Mouse (Mus musculus): Measurements from ENCODE around the gene Olfr1375.
"Not testable (repeated sequence)": the region's sequence is repeated elsewhere in the genome, so short reads cannot be mapped to it uniquely, and the experiment has no call there.

Olfr1375 gene

DNA sequence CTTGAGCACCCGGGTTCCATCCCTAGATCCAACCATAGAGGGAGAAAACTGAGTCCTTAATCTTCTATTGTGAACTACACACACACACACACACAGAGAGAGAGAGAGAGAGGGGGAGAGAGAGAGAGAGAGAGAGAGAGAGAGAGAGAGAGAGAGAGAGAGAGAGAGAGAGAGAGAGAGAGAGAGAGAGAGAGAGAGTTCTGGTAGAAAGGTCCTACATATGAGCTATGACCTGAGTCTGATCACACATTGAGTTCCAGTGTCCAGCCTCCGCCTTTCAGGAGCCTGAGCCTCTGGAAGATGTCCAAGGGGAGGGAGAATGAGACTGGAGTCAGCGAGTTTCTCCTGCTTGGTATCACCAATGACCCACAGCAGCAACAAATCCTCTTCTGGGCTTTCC is at the start of gene Olfr1375:
Olfr1375 (plus strand) TSS at position 301 of the 400 bp plus-strand sequence.
- DNase-seq (ENCODE audit: low spot score): not testable (repeated sequence)

- DNase-seq (ENCODE audit: low spot score): no peak
Measured at GRCm38 (mm10) chr11:51003296-51003695, 44.6 kb upstream of the Olfr1375 start, which contains the start of gene Olfr51. TSS of gene Olfr51 (plus strand) at chr11:51003596.

GRCm38 (mm10) chr11:51011821-51012220 is 36.1 kb upstream of the Olfr1375 start:
- no peak for DNase-seq (ENCODE audit: low spot score)

DNA sequence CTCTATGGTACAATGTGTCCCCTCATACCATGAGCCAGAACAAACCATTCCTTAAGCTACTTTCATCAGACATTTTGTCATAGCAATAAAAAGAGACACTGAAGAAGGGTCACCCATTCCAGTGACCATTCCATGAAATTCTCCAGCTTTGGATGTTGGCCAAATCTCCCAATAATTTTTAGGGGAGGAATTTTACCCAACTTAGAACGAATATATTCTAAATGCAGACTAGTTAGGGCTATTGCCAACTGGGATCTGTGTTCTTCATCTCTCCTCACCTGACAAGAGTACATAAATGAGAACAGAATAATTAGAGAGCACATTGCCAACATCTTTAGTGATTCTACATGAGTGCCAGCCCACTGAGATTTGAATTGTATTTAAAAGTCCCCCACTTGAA is 34.0 kb upstream of the Olfr1375 start, which contains the start of gene Olfr54:
Olfr54 (plus strand) TSS at position 301 of the 400 bp plus-strand sequence.
- no peak for DNase-seq (ENCODE audit: low spot score)

DNA sequence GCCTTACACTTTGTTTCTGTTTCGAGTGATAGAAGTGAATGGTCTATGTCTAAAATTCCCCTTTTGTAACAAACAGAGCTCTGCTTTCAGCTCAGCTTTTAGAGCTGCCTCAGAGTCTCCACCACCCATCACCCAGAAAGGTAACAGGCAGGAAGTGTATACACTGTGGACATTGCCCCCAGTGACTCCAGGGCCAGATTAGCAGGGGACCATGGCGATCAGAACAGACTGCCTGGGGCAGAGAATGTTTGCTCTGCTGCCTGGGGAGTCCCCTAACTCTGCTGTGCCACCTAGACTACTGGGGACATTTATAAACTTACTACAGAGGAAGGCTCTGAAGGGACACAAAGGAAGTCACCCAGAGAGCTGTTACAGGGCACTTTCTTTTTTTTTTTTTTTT is 31.6 kb upstream of the Olfr1375 start:
- DNase-seq (ENCODE audit: low spot score): no peak

DNA sequence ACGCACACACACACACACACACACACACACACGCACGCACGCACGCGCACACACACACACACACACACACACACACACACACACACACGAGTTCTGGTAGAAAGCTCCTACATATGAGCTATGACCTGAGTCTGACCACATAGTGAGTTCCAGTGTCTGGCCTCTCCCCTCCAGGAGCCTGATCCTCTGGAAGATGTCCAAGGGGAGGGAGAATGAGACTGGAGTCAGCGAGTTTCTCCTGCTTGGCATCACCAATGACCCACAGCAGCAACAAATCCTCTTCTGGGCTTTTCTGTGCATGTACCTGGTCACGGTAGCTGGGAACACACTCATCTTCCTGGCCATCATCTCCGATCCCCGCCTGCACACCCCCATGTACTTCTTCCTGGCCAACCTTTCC is 21.1 kb upstream of the Olfr1375 start:
- DNase-seq (ENCODE audit: low spot score): not testable (repeated sequence)

DNA sequence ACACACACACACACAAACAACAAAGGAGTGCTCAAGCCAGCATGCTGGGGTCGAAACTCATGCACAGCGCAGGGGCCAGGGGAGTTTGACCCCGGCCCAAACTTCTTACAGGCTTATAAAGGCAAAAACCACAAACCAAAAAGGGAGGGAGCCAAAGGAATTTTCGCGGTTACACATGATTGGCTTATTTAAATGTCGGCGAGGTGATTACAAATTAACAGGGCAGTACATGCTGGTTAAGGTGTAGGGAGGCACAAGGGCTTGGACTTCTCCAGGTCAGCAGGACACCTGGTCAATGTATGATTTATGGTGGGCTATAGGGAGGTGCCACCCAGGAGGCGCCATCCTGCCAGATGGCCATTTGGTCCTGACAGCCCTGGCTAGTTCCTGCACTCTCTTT is 18.5 kb upstream of the Olfr1375 start:
- DNase-seq (ENCODE audit: low spot score): not testable (repeated sequence)

DNA sequence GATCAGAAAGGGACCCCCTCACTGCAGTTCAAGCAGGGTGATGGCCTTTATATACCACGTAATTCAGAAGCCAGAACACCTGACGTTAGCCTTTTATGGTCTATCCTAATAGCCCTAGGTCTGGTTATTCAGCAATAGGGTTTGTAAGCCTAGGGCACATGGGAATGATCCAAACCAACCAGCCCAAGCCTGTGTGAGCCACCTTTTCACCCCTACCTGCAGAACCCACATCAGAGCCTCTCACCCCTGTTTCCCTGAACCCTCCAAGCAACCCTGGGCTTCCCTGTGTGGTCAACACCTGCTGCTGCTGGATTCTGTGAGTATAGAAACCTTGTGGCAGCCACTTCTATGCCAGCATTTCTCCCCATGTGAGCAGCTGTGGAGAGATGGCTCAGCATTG is 17.7 kb upstream of the Olfr1375 start:
- no peak for DNase-seq (ENCODE audit: low spot score)

DNA sequence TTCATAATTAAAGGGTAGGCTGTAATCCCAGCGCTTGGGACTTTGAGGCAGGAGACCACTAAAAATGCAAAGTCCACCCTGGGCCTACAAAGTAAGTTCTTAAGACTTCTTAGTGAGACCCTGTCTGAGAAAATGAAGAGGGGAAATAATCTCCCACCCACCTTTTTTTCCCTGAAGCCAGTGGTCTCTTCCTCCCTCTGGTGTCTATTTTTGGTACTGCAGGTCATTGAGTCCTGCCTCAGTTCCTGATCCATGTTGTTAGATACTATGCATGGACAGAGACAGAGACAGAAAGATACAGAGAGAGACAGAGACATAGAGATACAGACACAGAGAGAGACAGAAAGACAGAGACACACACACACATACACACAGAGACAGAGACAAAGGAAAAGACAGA is 15.1 kb upstream of the Olfr1375 start:
- peak; percentile 12 for DNase-seq (ENCODE audit: low spot score)

DNA sequence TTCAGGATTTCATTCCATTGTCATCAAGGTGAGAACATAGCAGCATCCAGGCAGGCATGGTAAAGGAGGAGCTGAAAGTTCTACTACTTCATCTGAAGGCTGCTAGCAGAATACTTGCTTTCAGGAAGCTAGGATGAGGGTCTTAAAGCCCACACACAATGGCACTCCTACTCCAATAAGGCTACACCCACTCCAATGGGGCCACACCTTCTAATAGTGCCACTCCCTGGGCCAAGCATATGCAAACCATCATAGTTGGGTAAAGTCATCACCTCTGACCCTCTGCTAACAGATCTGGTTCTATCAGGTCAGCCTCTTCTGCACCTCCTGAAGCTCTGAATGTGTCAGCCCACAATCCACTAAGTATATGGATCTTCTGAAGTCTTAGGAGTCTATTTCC is 13.8 kb upstream of the Olfr1375 start:
- DNase-seq (ENCODE audit: low spot score): not testable (repeated sequence)

GRCm38 (mm10) chr11:51035951-51036350 is 12.0 kb upstream of the Olfr1375 start:
- no peak for DNase-seq (ENCODE audit: low spot score)

GRCm38 (mm10) chr11:51044776-51045175 is 3.1 kb upstream of the Olfr1375 start:
- not testable (repeated sequence) for DNase-seq (ENCODE audit: low spot score)

- DNase-seq (ENCODE audit: low spot score): no peak
Measured at GRCm38 (mm10) chr11:51051678-51052077, 3.8 kb downstream of the Olfr1375 start.

DNA sequence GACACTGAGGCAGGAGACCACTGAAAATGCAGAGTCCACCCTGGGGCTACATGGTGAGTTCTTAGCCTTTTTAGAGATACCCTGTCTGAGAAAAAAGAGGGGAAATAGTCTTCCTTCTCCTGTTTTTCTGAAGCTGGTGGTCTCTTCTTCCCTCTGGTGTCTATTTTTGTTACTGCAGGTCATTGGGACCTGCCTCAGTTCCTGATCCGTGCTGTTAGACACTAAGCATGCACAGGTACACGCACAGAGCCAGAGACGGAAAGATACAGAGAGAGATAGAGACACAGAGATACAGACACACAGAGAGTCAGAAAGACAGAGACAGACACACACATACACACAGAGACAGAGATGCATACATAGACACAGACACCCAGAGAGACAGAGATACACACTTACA is 5.3 kb downstream of the Olfr1375 start:
- no peak for DNase-seq (ENCODE audit: low spot score)

GRCm38 (mm10) chr11:51059151-51059571 is 11.3 kb downstream of the Olfr1375 start, which contains the start of gene Zfp354a:
TSS of gene Zfp354a (plus strand) at chr11:51059257.
- DNase-seq (ENCODE audit: low spot score): peak; percentile 56

GRCm38 (mm10) chr11:51059640-51060039 is 11.7 kb downstream of the Olfr1375 start:
- no peak for DNase-seq (ENCODE audit: low spot score)

DNA sequence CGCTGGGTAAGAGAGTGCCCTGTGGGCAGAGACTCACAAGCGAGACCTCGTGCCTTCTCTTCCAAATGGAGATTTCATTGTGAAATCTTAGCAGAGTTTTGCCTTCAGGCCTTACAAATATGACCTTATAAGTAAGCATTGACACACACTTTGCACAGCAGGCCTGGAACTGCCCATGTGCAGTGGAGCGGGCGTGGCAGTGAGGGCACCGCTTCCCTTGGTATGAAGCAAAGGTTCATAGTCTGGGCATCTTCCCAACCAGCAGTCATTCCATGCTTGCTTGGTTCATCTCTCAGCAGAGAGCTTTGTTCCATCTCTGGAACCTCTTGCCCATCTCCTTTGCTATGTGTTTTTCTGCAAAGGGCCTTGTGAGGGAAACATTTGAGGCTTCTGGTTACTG is 13.1 kb downstream of the Olfr1375 start:
- DNase-seq (ENCODE audit: low spot score): no peak

- DNase-seq (ENCODE audit: low spot score): no peak
Measured at GRCm38 (mm10) chr11:51063276-51063675, 15.4 kb downstream of the Olfr1375 start.

- DNase-seq (ENCODE audit: low spot score): no peak
Measured at GRCm38 (mm10) chr11:51063841-51064240, 15.9 kb downstream of the Olfr1375 start.

DNA sequence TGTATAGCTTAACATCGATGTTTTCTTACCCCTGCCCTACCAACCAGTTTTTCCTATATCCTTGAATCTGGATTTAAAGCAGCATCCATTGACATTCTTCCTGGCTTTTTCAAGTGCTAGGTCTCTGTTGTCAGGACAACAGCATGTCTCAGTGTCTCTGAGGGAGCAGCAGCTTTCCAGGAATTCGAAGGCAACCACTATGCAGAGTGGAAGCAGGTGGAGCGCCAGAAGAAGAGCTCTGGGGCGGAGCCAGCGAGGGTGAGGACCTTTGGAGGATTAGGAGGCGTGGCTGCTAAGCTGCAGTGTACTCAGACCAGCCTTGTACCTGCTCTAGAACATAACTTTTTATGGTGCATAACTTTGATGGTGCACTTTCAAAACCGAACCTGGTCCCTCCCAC is 36.6 kb downstream of the Olfr1375 start:
- DNase-seq (ENCODE audit: low spot score): no peak

DNA sequence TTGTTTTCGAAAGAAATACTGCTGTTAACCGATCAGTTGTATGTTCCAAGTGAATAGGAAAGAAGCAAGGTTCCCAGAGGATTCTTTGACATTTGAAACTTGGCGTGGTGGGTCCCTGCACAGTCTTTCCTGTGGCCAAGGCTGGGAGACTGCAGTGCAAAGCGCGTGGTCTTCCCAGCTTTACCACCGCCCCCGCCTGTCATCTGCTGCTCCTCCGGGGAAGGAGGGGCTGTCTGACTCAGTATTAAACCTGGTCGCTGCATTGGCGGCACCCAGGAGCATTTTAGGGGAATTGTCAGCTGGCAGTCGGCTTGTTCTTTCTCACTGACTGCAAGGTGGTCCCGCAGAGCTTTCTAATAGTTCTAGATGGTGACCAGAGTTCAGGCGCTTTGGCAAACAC is 37.4 kb downstream of the Olfr1375 start:
- no peak for DNase-seq (ENCODE audit: low spot score)

All from urinary bladder, postnatal 25 days (tissue).